In genomic region chr9:7160688-7161087, GRCm38 (mm10) we compare ENCODE assay signal across 27 mouse cellular contexts. TPM values are rescaled to one million over a fixed set of nuclear protein-coding genes. Genes with fewer than 3 reads are reported as not detected.
A peak's percentile ranks its signal among the peaks of the same experiment; 100 is the strongest.
DNase-seq lines count a peak whose midpoint lies in the region; ATAC-seq lines count a peak whose summit lies in the region.
"Had no signal": no experiment of that assay in that cellular context is flagged by ENCODE, and none has a peak within 500 bp of the region (broad histone marks: within the 10 kb centered on the region; RNA-seq: fewer than 3 reads in every experiment).

No protein-coding gene starts in this region.

- H3K4me1 ChIP-seq in forebrain, embryonic 11.5 days (replicated peaks; ENCODE audit: control insufficient read depth, insufficient read depth, low read length): no peaks in the 10 kb centered on the region
- no peaks in the 10 kb centered on the region for H3K4me1 ChIP-seq in forebrain, embryonic 12.5 days
- no peaks in the 10 kb centered on the region for H3K4me1 ChIP-seq in embryonic facial prominence, embryonic 10.5 days
- H3K4me1 ChIP-seq in embryonic facial prominence, embryonic 14.5 days (ENCODE audit: control insufficient read depth, insufficient read depth, low read length): peaks cover 4% of the 10 kb centered on the region; the same call in 1 of the 2 replicates
- H3K4me1 ChIP-seq: forebrain, embryonic 13.5 days; hindbrain, embryonic 13.5 days had no signal

- no peak overlapping the region for H3K4me3 ChIP-seq in forebrain, embryonic 11.5 days (ENCODE audit: low read depth, low read length)
- H3K4me3 ChIP-seq in forebrain, embryonic 12.5 days (replicated peaks): no peak overlapping the region
- no peak overlapping the region for H3K4me3 ChIP-seq in embryonic facial prominence, embryonic 10.5 days
- H3K4me3 ChIP-seq in embryonic facial prominence, embryonic 14.5 days (ENCODE audit: low read depth, low read length): no peak overlapping the region
- H3K4me3 ChIP-seq: embryonic facial prominence, embryonic 15.5 days; forebrain, embryonic 13.5 days; gastrocnemius, adult 2 months; hindbrain, embryonic 13.5 days had no signal

- WGBS in forebrain, embryonic 11.5 days: 85% methylated on average over 5 of the region's 5 CpGs
- WGBS in forebrain, embryonic 12.5 days: 90% methylated on average over 5 of the region's 5 CpGs
- 60% methylated on average over 5 of the region's 5 CpGs for WGBS in embryonic facial prominence, embryonic 10.5 days
- WGBS in embryonic facial prominence, embryonic 14.5 days: 44% methylated on average over 5 of the region's 5 CpGs

- no peaks in the 10 kb centered on the region for H3K27me3 ChIP-seq in forebrain, embryonic 11.5 days (ENCODE audit: control insufficient read depth, insufficient read depth, low read length)
- no peaks in the 10 kb centered on the region for H3K27me3 ChIP-seq in forebrain, embryonic 12.5 days
- H3K27me3 ChIP-seq in embryonic facial prominence, embryonic 10.5 days (replicated peaks; ENCODE audit: low read depth, poor library complexity, severe bottlenecking): no peaks in the 10 kb centered on the region
- no peaks in the 10 kb centered on the region for H3K27me3 ChIP-seq in embryonic facial prominence, embryonic 14.5 days (replicated peaks; ENCODE audit: control insufficient read depth, insufficient read depth, low read length)
- H3K27me3 ChIP-seq: embryonic facial prominence, embryonic 15.5 days; forebrain, embryonic 13.5 days; hindbrain, embryonic 13.5 days had no signal

- H3K36me3 ChIP-seq in forebrain, embryonic 11.5 days (ENCODE audit: control insufficient read depth, insufficient read depth, low read length): no peaks in the 10 kb centered on the region; the same call in 1 of the 2 replicates
- peaks cover 47% of the 10 kb centered on the region for H3K36me3 ChIP-seq in forebrain, embryonic 12.5 days (replicated peaks)
- H3K36me3 ChIP-seq in embryonic facial prominence, embryonic 10.5 days (replicated peaks): peaks cover 73% of the 10 kb centered on the region
- peaks cover 43% of the 10 kb centered on the region for H3K36me3 ChIP-seq in embryonic facial prominence, embryonic 14.5 days (ENCODE audit: control insufficient read depth, insufficient read depth, low read length)

- no peak overlapping the region for H3K4me2 ChIP-seq in forebrain, embryonic 11.5 days (ENCODE audit: low read depth, low read length, severe bottlenecking)
- H3K4me2 ChIP-seq in forebrain, embryonic 12.5 days: no peak overlapping the region
- no peak overlapping the region for H3K4me2 ChIP-seq in embryonic facial prominence, embryonic 14.5 days (ENCODE audit: low read depth, low read length)
- H3K4me2 ChIP-seq: embryonic facial prominence, embryonic 15.5 days; forebrain, embryonic 13.5 days; heart, embryonic 11.5 days; hindbrain, embryonic 13.5 days had no signal

- no peaks in the 10 kb centered on the region for H3K9me3 ChIP-seq in forebrain, embryonic 11.5 days (ENCODE audit: control insufficient read depth, low read length)
- H3K9me3 ChIP-seq in forebrain, embryonic 12.5 days: no peaks in the 10 kb centered on the region
- no peaks in the 10 kb centered on the region for H3K9me3 ChIP-seq in embryonic facial prominence, embryonic 10.5 days
- no peaks in the 10 kb centered on the region for H3K9me3 ChIP-seq in embryonic facial prominence, embryonic 14.5 days (ENCODE audit: control insufficient read depth, low read length)
- H3K9me3 ChIP-seq: embryonic facial prominence, embryonic 15.5 days; forebrain, embryonic 13.5 days; hindbrain, embryonic 13.5 days had no signal

- no peak for ATAC-seq in forebrain, embryonic 11.5 days (replicated peaks; ENCODE audit: low FRiP score)
- no peak for ATAC-seq in forebrain, embryonic 12.5 days (ENCODE audit: low FRiP score)
- ATAC-seq in embryonic facial prominence, embryonic 14.5 days (ENCODE audit: low read depth): peak; percentile 44; the same call in 1 of the 2 replicates
- ATAC-seq in megakaryocyte, adult 5-6 weeks (ENCODE audit: poor library complexity, severe bottlenecking): no peak
- ATAC-seq: activated CD4-positive, CD25-positive, alpha-beta regulatory T cell, adult 4 months; CD4-positive, CD25-positive, alpha-beta regulatory T cell, adult 4 months; forebrain, embryonic 13.5 days; forebrain, embryonic 16.5 days; hindbrain, embryonic 16.5 days; inflammation-experienced regulatory T-cells, adult 6 months; intestine, embryonic 16.5 days had no signal

- H3K27ac ChIP-seq in forebrain, embryonic 11.5 days (ENCODE audit: low read depth, low read length): no peak overlapping the region
- H3K27ac ChIP-seq in forebrain, embryonic 12.5 days: no peak overlapping the region
- no peak overlapping the region for H3K27ac ChIP-seq in embryonic facial prominence, embryonic 10.5 days (replicated peaks)
- no peak overlapping the region for H3K27ac ChIP-seq in embryonic facial prominence, embryonic 14.5 days (replicated peaks; ENCODE audit: low read depth, low read length)
- H3K27ac ChIP-seq: embryonic facial prominence, embryonic 15.5 days; forebrain, embryonic 13.5 days; gastrocnemius, adult 2 months; hindbrain, embryonic 13.5 days had no signal

- DNase-seq in forebrain, embryonic 11.5 days (ENCODE audit: low spot score): peak; percentile 45
- peak; percentile 13 for DNase-seq in NIH3T3 (ENCODE audit: low read depth)
- peak; percentile 53 for DNase-seq in embryonic facial prominence, embryonic 10.5 days (ENCODE audit: low spot score)
- DNase-seq in embryonic facial prominence, embryonic 14.5 days (ENCODE audit: low spot score): peak; percentile 40
- no peak for DNase-seq in kidney, adult 8-10 months
- no peak for DNase-seq in adrenal gland, adult (ENCODE audit: inconsistent age in 2 of 2, low spot score in 1 of 2)
- DNase-seq: adrenal gland, postnatal 14 days; cerebellum, adult 11-12 months; cerebellum, adult 8-10 months; cerebellum, postnatal 10 days; cerebellum, postnatal 36 days; gastrocnemius, adult 2 months; gastrocnemius, postnatal 14 days; heart, adult 11 months; kidney, adult 18-20 months had no signal

- H3K9ac ChIP-seq in forebrain, embryonic 11.5 days (ENCODE audit: low read length): no peak overlapping the region
- no peak overlapping the region for H3K9ac ChIP-seq in forebrain, embryonic 12.5 days
- H3K9ac ChIP-seq in embryonic facial prominence, embryonic 14.5 days (ENCODE audit: low read depth, low read length): no peak overlapping the region
- H3K9ac ChIP-seq: embryonic facial prominence, embryonic 15.5 days; forebrain, embryonic 13.5 days; hindbrain, embryonic 13.5 days had no signal

RNA-seq across cellular contexts. Expression of gene Dync2h1, which starts 23.6 kb away (rescaled TPM):
- 27.8 and 34.8 TPM in 2 replicates for polyA plus RNA-seq in forebrain, embryonic 11.5 days (2014; fragmentation: Nextera tagmentation; extraction: Ambion mirVana)
- polyA plus RNA-seq in forebrain, embryonic 12.5 days (2016; fragmentation: Nextera tagmentation; extraction: Ambion mirVana): 33.1 and 33.2 TPM in 2 replicates
- 22.6 and 23.2 TPM in 2 replicates for polyA plus RNA-seq in embryonic facial prominence, embryonic 10.5 days (2016; fragmentation: Nextera tagmentation; extraction: Ambion mirVana)
- 16.6 and 18.5 TPM in 2 replicates for polyA plus RNA-seq in embryonic facial prominence, embryonic 14.5 days (2014; fragmentation: Nextera tagmentation; extraction: Ambion mirVana)
- 1.6 and 3.1 TPM in 2 replicates for total RNA-seq in megakaryocyte, adult 5-6 weeks (2015)
- 3.2 and 4.9 TPM in 2 replicates for total RNA-seq in megakaryocyte, adult 5-6 weeks (2017)

RNA-seq across cellular contexts. Expression of gene Dcun1d5, which starts 23.6 kb away (rescaled TPM):
- 140 and 141 TPM in 2 replicates for polyA plus RNA-seq in forebrain, embryonic 11.5 days (2014; fragmentation: Nextera tagmentation; extraction: Ambion mirVana)
- polyA plus RNA-seq in forebrain, embryonic 12.5 days (2016; fragmentation: Nextera tagmentation; extraction: Ambion mirVana): 148 and 151 TPM in 2 replicates
- 125 and 127 TPM in 2 replicates for polyA plus RNA-seq in embryonic facial prominence, embryonic 10.5 days (2016; fragmentation: Nextera tagmentation; extraction: Ambion mirVana)
- 142 and 145 TPM in 2 replicates for polyA plus RNA-seq in embryonic facial prominence, embryonic 14.5 days (2014; fragmentation: Nextera tagmentation; extraction: Ambion mirVana)
- 78.9 and 80.8 TPM in 2 replicates for total RNA-seq in megakaryocyte, adult 5-6 weeks (2015)
- 69.1 and 70.8 TPM in 2 replicates for total RNA-seq in megakaryocyte, adult 5-6 weeks (2017)

Comparison
In these comparisons a context has a peak if more than half of its experiments do, and no peak if none do; other contexts are left out.
1. DNase-seq: peak in forebrain, embryonic 11.5 days (single experiment), NIH3T3 (single experiment), embryonic facial prominence, embryonic 10.5 days (single experiment) and embryonic facial prominence, embryonic 14.5 days (single experiment); none in kidney, adult 8-10 months (0 of 2) and adrenal gland, adult (0 of 2).